Mouse (Mus musculus) cerebellum, postnatal 4 days (tissue): ENCODE measurements at regions not wholly inside any gene's neighbourhood (a gene's known extent, or its start where the extent isn't known, plus 50 kb on each side); places are given as distances from the start of the nearest gene placed in this dataset.
A peak's percentile ranks its signal among the peaks of the same experiment; 100 is the strongest.

Experiments used
- DNase-seq, 2 experiments: peaks; one replicate each; pipeline ENCODE4 v3.0.0; 2022; ENCODE audit warnings: low spot score in 2 of 2, mixed read lengths in 1 of 2

- no peak for DNase-seq
These were observed 170.2 kb downstream of the Adck1 start for GRCm38 (mm10) chr12:88530450-88531143.

- DNase-seq = no peak
These were observed 172.1 kb downstream of the Adck1 start for GRCm38 (mm10) chr12:88532261-88532973.

- DNase-seq = no peak
These were observed 170.8 kb upstream of the Nrxn3 start for GRCm38 (mm10) chr12:88551856-88552255.

- no peak for DNase-seq
These were observed 167.2 kb upstream of the Nrxn3 start for GRCm38 (mm10) chr12:88555475-88555874.

GRCm38 (mm10) chr12:88558036-88558435 is 164.6 kb upstream of the Nrxn3 start:
- DNase-seq = no peak

GRCm38 (mm10) chr12:88579974-88580373 is 142.7 kb upstream of the Nrxn3 start:
- DNase-seq = no peak

- no peak for DNase-seq
These were observed 116.7 kb upstream of the Nrxn3 start for GRCm38 (mm10) chr12:88605939-88606338.

GRCm38 (mm10) chr12:88620084-88620483 is 102.6 kb upstream of the Nrxn3 start:
- DNase-seq = no peak

- DNase-seq = peak in 1 of 2 experiments; percentile 1
These were observed 78.4 kb upstream of the Nrxn3 start for GRCm38 (mm10) chr12:88644281-88644680.

GRCm38 (mm10) chr12:88652001-88652719 is 70.5 kb upstream of the Nrxn3 start:
- no peak for DNase-seq
